Mouse (Mus musculus) megakaryocyte, embryonic 14.5 days (primary cell): ENCODE results near the gene Ppan.

Experiments used
- FLI1 ChIP-seq: IDR thresholded peaks from 2 replicates; pipeline ENCODE4 v1.6.1; 2012; ENCODE audit warnings: low read length, inconsistent platforms, mixed read lengths
- GATA1 ChIP-seq: IDR thresholded peaks from 3 replicates; pipeline ENCODE4 v1.6.1; 2012; ENCODE audit warnings: mixed read lengths, low read length, inconsistent platforms, borderline replicate concordance

DNA sequence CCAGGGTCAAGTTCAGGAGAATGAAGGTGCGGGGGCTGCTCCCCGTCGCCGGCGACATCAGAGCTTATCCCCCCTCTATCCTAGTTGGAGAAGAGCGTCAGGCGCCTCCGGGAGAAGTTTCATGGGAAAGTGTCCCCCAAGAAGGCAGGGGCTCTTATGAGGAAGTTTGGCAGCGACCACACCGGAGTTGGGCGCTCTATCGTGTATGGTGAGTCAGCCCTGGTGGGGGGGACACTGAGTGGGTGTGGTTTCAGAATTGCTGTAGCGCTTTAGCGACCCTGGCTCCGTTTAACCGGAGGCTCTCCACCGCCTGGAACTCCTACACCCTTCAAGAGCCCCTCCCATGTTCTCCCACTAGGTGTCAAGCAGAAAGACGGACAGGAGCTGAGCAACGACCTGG lies 18.7 kb upstream of the Ppan start:
- TF ChIP-seq GATA1 (no peak), FLI1 (no peak)
